Mouse (Mus musculus) gastrocnemius, postnatal 10 days (tissue): Measurements from ENCODE around the gene Gm3182. TPM values are rescaled to one million over a fixed set of nuclear protein-coding genes. Genes with fewer than 3 reads are reported as not detected.
"Not testable (repeated sequence)": the region's sequence is repeated elsewhere in the genome, so short reads cannot be mapped to it uniquely, and the experiment has no call there.

ENCODE experiments used
- DNase-seq: peaks from one replicate; pipeline ENCODE4 v3.0.0; 2021; ENCODE audit warnings: mixed read lengths
- long read RNA-seq, 2 experiments: library from polyadenylated mRNA; stranded (forward); transcript quantifications; one replicate each; pipeline ENCODE4 v2.0.0; 2021
- total RNA-seq, 2 experiments: library from RNA; stranded (reverse); gene quantifications; 2 replicates each; pipeline ENCODE4 v1.2.3; 2021

Gene Gm3182
- not detected for total RNA-seq
- long read RNA-seq, experiment 1: 0 reads
- long read RNA-seq, experiment 2: 0 reads

GRCm38 (mm10) chr14:4481445-4481844 lies at the start of gene Gm3182:
Gene Gm3182, plus strand, starts transcription at chr14:4481745.
- not testable (repeated sequence) for DNase-seq

GRCm38 (mm10) chr14:4499425-4499824 lies 17.9 kb downstream of the Gm3182 start:
- DNase-seq: not testable (repeated sequence)

Other genes starting within 250 kb of the Gm3182 start
- not detected for gene Gm3138, start 232.1 kb upstream of the Gm3182 start, total RNA-seq
- gene Gm3149, start 164.5 kb upstream of the Gm3182 start, total RNA-seq: not detected
- gene 2610042L04Rik, start 147.0 kb upstream of the Gm3182 start, total RNA-seq: under 1 TPM; 0.19 to 0.79 TPM
- not detected for gene Gm3159, start 84.2 kb upstream of the Gm3182 start, total RNA-seq
- 1 to 10 TPM in 1 of 2 experiments, under 1 TPM in 1; 0.52 to 1.3 TPM for gene Gm3164, start 66.3 kb upstream of the Gm3182 start, total RNA-seq
- gene Gm3173, start 50.8 kb upstream of the Gm3182 start, total RNA-seq: not detected
- not detected for gene Gm3047, start 73.7 kb downstream of the Gm3182 start, total RNA-seq
- gene Gm8159, start 150.6 kb downstream of the Gm3182 start, total RNA-seq: not detected
- not detected for gene Gm3239, start 182.4 kb downstream of the Gm3182 start, total RNA-seq
- under 1 TPM in 1 of 2 experiments, not detected in 1; 0.14 TPM for gene Gm7876, start 227.5 kb downstream of the Gm3182 start, total RNA-seq
- gene Gm3252, start 245.0 kb downstream of the Gm3182 start, total RNA-seq: under 1 TPM; 0.50 to 0.54 TPM